Mouse (Mus musculus) ES-Bruce4 (cell line): ENCODE data around the gene Sp9.

Source experiments
- CTCF ChIP-seq: IDR thresholded peaks from one replicate; pipeline ENCODE4 v1.8.1; 2011; ENCODE audit warnings: low read depth, low read length
- EP300 ChIP-seq: IDR thresholded peaks from 2 replicates; pipeline ENCODE4 v1.6.1; 2011; ENCODE audit warnings: low read depth, low read length; ENCODE audit not compliant: insufficient read depth

DNA sequence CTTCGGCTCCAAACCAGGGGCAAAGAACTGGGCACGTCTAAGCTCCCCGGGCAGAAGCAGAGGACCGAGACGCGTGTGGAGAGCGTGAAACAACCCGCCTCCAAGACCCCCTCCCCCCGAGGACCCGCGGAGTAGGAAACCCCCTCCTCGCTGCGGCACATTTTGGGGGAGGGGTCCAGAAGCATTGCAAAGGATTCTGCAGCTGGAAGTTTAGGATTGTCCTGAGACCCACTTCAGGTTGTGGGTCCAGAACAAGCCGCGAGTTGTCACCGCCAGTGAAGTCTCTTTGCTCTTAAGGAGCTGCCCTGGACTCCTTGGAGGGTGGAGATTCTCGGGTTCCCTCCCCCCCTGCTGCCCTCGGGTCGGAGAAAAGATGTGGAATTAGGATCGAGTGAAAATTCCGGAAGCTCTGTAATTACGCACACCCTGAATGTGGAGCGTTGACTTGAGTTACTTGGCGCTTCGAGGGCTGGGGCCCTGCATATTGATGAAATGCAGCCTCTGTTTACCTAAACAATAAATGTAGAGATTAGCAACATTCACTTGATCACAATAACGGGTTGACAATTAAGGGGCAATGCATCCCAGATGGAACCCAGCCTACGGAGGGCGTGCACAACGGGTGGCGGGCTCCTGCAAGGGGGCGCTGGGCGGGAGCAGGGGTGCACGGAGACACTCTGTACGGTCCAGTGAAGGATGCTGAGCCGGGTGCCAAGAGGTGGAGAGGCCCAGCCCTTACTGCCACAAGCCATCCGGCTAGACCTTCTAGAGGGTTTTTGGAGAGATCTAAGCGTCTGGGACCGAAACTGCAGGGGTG, 7.7 kb upstream of the Sp9 start:
- TF ChIP-seq EP300 (no peak), CTCF (no peak)
